Mouse (Mus musculus): ENCODE results near the gene 1700037C18Rik.

DNA sequence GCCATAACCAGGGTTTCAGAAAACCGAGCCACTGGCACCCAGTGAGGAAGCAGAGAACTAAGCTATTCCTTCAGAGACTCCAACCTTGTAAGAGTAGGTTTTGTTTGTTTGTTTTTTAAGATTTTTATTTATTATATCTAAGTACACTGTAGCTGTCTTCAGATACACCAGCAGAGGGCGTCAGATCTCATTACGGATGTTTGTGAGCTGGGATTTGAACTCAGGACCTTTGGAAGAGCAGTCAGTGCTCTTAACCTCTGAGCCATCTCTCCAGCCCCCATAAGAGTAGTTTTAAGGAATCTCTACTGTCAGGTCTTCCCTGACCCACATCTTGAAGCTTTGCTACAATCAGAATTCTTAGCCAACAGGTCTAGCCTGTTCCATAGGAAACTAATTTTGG is 60.1 kb downstream of the 1700037C18Rik start:
- TF ChIP-seq GATA1 (IDR thresholded peaks at IDR 0.05; ENCODE audit: low read length) (no peak), TAL1 (IDR thresholded peaks at IDR 0.05; ENCODE audit: low read length) (no peak)

All from erythroblast, embryonic 14.5 days (primary cell).